Mouse (Mus musculus) layer of hippocampus, postnatal 10 days (tissue): ENCODE data around the gene Hivep3. TPM values are rescaled to one million over a fixed set of nuclear protein-coding genes. Genes with fewer than 3 reads are reported as not detected.

ENCODE experiments used
- DNase-seq, 2 experiments: peaks; one replicate each; pipeline ENCODE4 v3.0.0; 2021; ENCODE audit warnings: low spot score in 2 of 2
- long read RNA-seq: library from polyadenylated mRNA; stranded (forward); transcript quantifications from one replicate; pipeline ENCODE4 v2.0.0, GENCODE M21; 2023
- total RNA-seq, 2 experiments: library from RNA; stranded (reverse); gene quantifications; 2 replicates each; pipeline ENCODE4 v1.2.3; 2021

The Hivep3 gene
- 10 to 100 TPM; 50.6 to 55.3 TPM for total RNA-seq
- long read RNA-seq, partial matches to known transcripts: 2 of 16 reads
- long read RNA-seq, other reads (novel, unspliced or antisense): 9 of 16 reads

GRCm38 (mm10) chr4:119733184-119733880 is at the start of gene Hivep3:
Gene Hivep3, plus strand, starts transcription at chr4:119733784.
- DNase-seq: peak; percentile 99 to 100

- DNase-seq: no peak
Measured at GRCm38 (mm10) chr4:119685746-119686145, 47.8 kb upstream of the Hivep3 start.

- DNase-seq: no peak
Measured at GRCm38 (mm10) chr4:119698339-119698738, 35.2 kb upstream of the Hivep3 start.

- DNase-seq: no peak
Measured at GRCm38 (mm10) chr4:119701269-119701954, 32.2 kb upstream of the Hivep3 start.

GRCm38 (mm10) chr4:119703965-119704364 is 29.6 kb upstream of the Hivep3 start:
- no peak for DNase-seq

- no peak for DNase-seq
Measured at GRCm38 (mm10) chr4:119707326-119707725, 26.3 kb upstream of the Hivep3 start.

GRCm38 (mm10) chr4:119707751-119708150 is 25.8 kb upstream of the Hivep3 start:
- no peak for DNase-seq

GRCm38 (mm10) chr4:119710208-119710607 is 23.4 kb upstream of the Hivep3 start:
- DNase-seq: no peak

GRCm38 (mm10) chr4:119717443-119717842 is 16.1 kb upstream of the Hivep3 start:
- peak; percentile 40 to 55 for DNase-seq

- no peak for DNase-seq
Measured at GRCm38 (mm10) chr4:119721531-119721930, 12.1 kb upstream of the Hivep3 start.

GRCm38 (mm10) chr4:119726074-119726473 is 7.5 kb upstream of the Hivep3 start:
- no peak for DNase-seq

- DNase-seq: no peak
Measured at GRCm38 (mm10) chr4:119727871-119728270, 5.7 kb upstream of the Hivep3 start.

- no peak for DNase-seq
Measured at GRCm38 (mm10) chr4:119733942-119734341, 358 bp downstream of the Hivep3 start.

- DNase-seq: no peak
Measured at GRCm38 (mm10) chr4:119734352-119734751, 768 bp downstream of the Hivep3 start.

GRCm38 (mm10) chr4:119738641-119739040 is 5.1 kb downstream of the Hivep3 start:
- DNase-seq: no peak

GRCm38 (mm10) chr4:119739301-119740062 is 5.9 kb downstream of the Hivep3 start:
- no peak for DNase-seq

GRCm38 (mm10) chr4:119748341-119748740 is 14.8 kb downstream of the Hivep3 start:
- no peak for DNase-seq

GRCm38 (mm10) chr4:119750157-119750556 is 16.6 kb downstream of the Hivep3 start:
- DNase-seq: no peak

GRCm38 (mm10) chr4:119750681-119751211 is 17.2 kb downstream of the Hivep3 start:
- DNase-seq: no peak

- DNase-seq: no peak
Measured at GRCm38 (mm10) chr4:119751408-119752006, 17.9 kb downstream of the Hivep3 start.

GRCm38 (mm10) chr4:119759574-119760233 is 26.1 kb downstream of the Hivep3 start:
- no peak for DNase-seq
